Comparison of ENCODE assay signal across 8 mouse cellular contexts in genomic region chr11:48816800-48817665, GRCm38 (mm10). TPM values are rescaled to one million over a fixed set of nuclear protein-coding genes. Genes with fewer than 3 reads are reported as not detected.
DNase-seq lines count a peak whose midpoint lies in the region; ATAC-seq and TF ChIP-seq lines count a peak whose summit lies in the region.

Trim41 (minus strand) TSS chr11:48817353.

- peak; percentile 97 for ATAC-seq in embryonic facial prominence, embryonic 15.5 days (ENCODE audit: insufficient number of reproducible peaks, low FRiP score, low TSS enrichment, low read depth)
- peak; percentile 96 for ATAC-seq in limb, embryonic 14.5 days (ENCODE audit: low FRiP score, low read depth)
- peak; percentile 97 for ATAC-seq in midbrain, postnatal 0 days (ENCODE audit: low FRiP score)

- peak within 1 kb of the TSS; percentile 77 for H3K4me2 ChIP-seq in embryonic facial prominence, embryonic 15.5 days (replicated peaks)
- peak within 1 kb of the TSS; percentile 81 for H3K4me2 ChIP-seq in limb, embryonic 14.5 days (replicated peaks; ENCODE audit: low read depth, low read length, severe bottlenecking)
- H3K4me2 ChIP-seq in midbrain, postnatal 0 days (ENCODE audit: low read depth, low read length, poor library complexity, severe bottlenecking), result peak within 1 kb of the TSS; percentile 83

- H3K9ac ChIP-seq in embryonic facial prominence, embryonic 15.5 days, result peak within 1 kb of the TSS; percentile 90
- peak within 1 kb of the TSS; percentile 86 for H3K9ac ChIP-seq in limb, embryonic 14.5 days (ENCODE audit: low read depth, low read length, severe bottlenecking)
- peak within 1 kb of the TSS; percentile 89 for H3K9ac ChIP-seq in midbrain, postnatal 0 days (replicated peaks; ENCODE audit: low read length, poor library complexity, severe bottlenecking)

- peak within 1 kb of the TSS; percentile 99 for H3K27ac ChIP-seq in bone marrow, adult 2 months (ENCODE audit: control insufficient read depth, insufficient read depth, low read depth, low read length, poor library complexity)
- H3K27ac ChIP-seq in embryonic facial prominence, embryonic 15.5 days (replicated peaks), result peak within 1 kb of the TSS; percentile 99
- H3K27ac ChIP-seq in limb, embryonic 14.5 days (replicated peaks; ENCODE audit: low read depth, low read length), result peak within 1 kb of the TSS; percentile 91
- H3K27ac ChIP-seq in midbrain, postnatal 0 days (ENCODE audit: low read depth, low read length), result peak within 1 kb of the TSS; percentile 96

- under 1% methylated on average over 73 of the region's 77 CpGs for WGBS in bone marrow, adult 2 months
- WGBS in embryonic facial prominence, embryonic 15.5 days, result under 1% methylated on average over 73 of the region's 77 CpGs
- under 1% methylated on average over 59 of the region's 77 CpGs for WGBS in limb, embryonic 14.5 days
- under 1% methylated on average over 68 of the region's 77 CpGs for WGBS in midbrain, postnatal 0 days

- no peaks in the 10 kb centered on the region for H3K27me3 ChIP-seq in embryonic facial prominence, embryonic 15.5 days
- H3K27me3 ChIP-seq in limb, embryonic 14.5 days (ENCODE audit: control insufficient read depth, insufficient read depth, low read length), result no peaks in the 10 kb centered on the region
- H3K27me3 ChIP-seq in midbrain, postnatal 0 days (ENCODE audit: insufficient read depth, low read length), result no peaks in the 10 kb centered on the region

- peak within 1 kb of the TSS; percentile 99 for H3K4me3 ChIP-seq in bone marrow, adult 2 months (replicated peaks; ENCODE audit: control insufficient read depth, low read depth, low read length)
- peak within 1 kb of the TSS; percentile 87 for H3K4me3 ChIP-seq in embryonic facial prominence, embryonic 15.5 days (replicated peaks)
- H3K4me3 ChIP-seq in limb, embryonic 14.5 days (replicated peaks; ENCODE audit: low read length), result peak within 1 kb of the TSS; percentile 73
- peak within 1 kb of the TSS; percentile 70 for H3K4me3 ChIP-seq in midbrain, postnatal 0 days (ENCODE audit: low read depth, low read length)

- peaks cover 1% of the 10 kb centered on the region; the same call in 1 of the 2 replicates for H3K4me1 ChIP-seq in bone marrow, adult 2 months (ENCODE audit: control insufficient read depth, insufficient read depth, low read length)
- peaks cover 23% of the 10 kb centered on the region for H3K4me1 ChIP-seq in embryonic facial prominence, embryonic 15.5 days
- H3K4me1 ChIP-seq in limb, embryonic 14.5 days (ENCODE audit: control insufficient read depth, insufficient read depth, low read length), result peaks cover 11% of the 10 kb centered on the region
- H3K4me1 ChIP-seq in midbrain, postnatal 0 days (ENCODE audit: insufficient read depth, low read length), result peaks cover 15% of the 10 kb centered on the region; the same call in 1 of the 2 replicates

- peak; percentile 99 for DNase-seq in 416B (ENCODE audit: low read depth)
- peak; percentile 98 for DNase-seq in heart, adult 8-10 months (ENCODE audit: low spot score)
- peak; percentile 99 for DNase-seq in kidney, adult 9 months
- peak; percentile 98 for DNase-seq in limb, embryonic 14.5 days (ENCODE audit: low spot score)
- DNase-seq in midbrain, postnatal 0 days (ENCODE audit: low spot score), result peak; percentile 99
- DNase-seq in spleen, postnatal 14 days (ENCODE audit: low spot score in 2 of 2), result peak; percentile 99

- TF ChIP-seq CTCF in bone marrow, adult 2 months (IDR thresholded peaks at IDR 0.05; ENCODE audit: control insufficient read depth, insufficient read depth, low read length), result no peak; the same call in 1 of the 2 replicates
- peak; percentile 34; the same call in 1 of the 2 replicates for TF ChIP-seq CTCF in midbrain, postnatal 0 days (IDR thresholded peaks at IDR 0.05)

- H3K9me3 ChIP-seq in embryonic facial prominence, embryonic 15.5 days (replicated peaks), result no peaks in the 10 kb centered on the region
- H3K9me3 ChIP-seq in limb, embryonic 14.5 days (ENCODE audit: control insufficient read depth, low read length), result no peaks in the 10 kb centered on the region
- H3K9me3 ChIP-seq in midbrain, postnatal 0 days (ENCODE audit: low read length), result no peaks in the 10 kb centered on the region

- TF ChIP-seq POLR2A in bone marrow, adult 2 months (IDR thresholded peaks at IDR 0.05; ENCODE audit: borderline replicate concordance, control insufficient read depth, low read depth, low read length), result peak; percentile 84
- peak; percentile 27; the same call in 1 of the 2 replicates for TF ChIP-seq POLR2A in limb, embryonic 14.5 days (IDR thresholded peaks at IDR 0.05; ENCODE audit: borderline replicate concordance, extremely low read depth, insufficient read depth, insufficient read length)

- peaks cover 30% of the 10 kb centered on the region for H3K36me3 ChIP-seq in embryonic facial prominence, embryonic 15.5 days
- peaks cover 22% of the 10 kb centered on the region for H3K36me3 ChIP-seq in limb, embryonic 14.5 days (ENCODE audit: control insufficient read depth, insufficient read depth, low read length)
- H3K36me3 ChIP-seq in midbrain, postnatal 0 days (ENCODE audit: insufficient read depth, low read length), result peaks cover 6% of the 10 kb centered on the region

RNA-seq across cellular contexts. Expression of gene Trim41, which starts in this region (rescaled TPM):
- polyA plus RNA-seq in bone marrow, adult 2 months (2011; ENCODE audit: insufficient read depth, insufficient read length, low replicate concordance, missing spikeins), result 39.7 and 51.0 TPM in 2 replicates
- 7.5 and 8.1 TPM in 2 replicates for polyA plus RNA-seq in embryonic facial prominence, embryonic 15.5 days (2015; fragmentation: Nextera tagmentation; extraction: Ambion mirVana)
- 10 to 100 TPM; 22.2 to 28.9 (median 23.8) TPM for total RNA-seq in heart, adult 8-10 months (2022)
- 51.5 and 52.4 TPM in 2 replicates for polyA plus RNA-seq in limb, embryonic 14.5 days (2012; rRNA removed)
- 5.5 and 7.0 TPM in 2 replicates for polyA plus RNA-seq in limb, embryonic 14.5 days (2014; fragmentation: Nextera tagmentation; extraction: Ambion mirVana)
- total RNA-seq in midbrain, postnatal 0 days (2014; rRNA removed), result 38.9 and 41.5 TPM in 2 replicates
- 5.0 and 5.1 TPM in 2 replicates for polyA plus RNA-seq in midbrain, postnatal 0 days (2015; fragmentation: Nextera tagmentation; extraction: Ambion mirVana)

Comparison
In these comparisons a context has a peak if more than half of its experiments do, and no peak if none do; other contexts are left out.
1. Peak in every context shown above with its lines: DNase-seq, ATAC-seq, H3K4me3 ChIP-seq and H3K27ac ChIP-seq.